Mouse (Mus musculus): ENCODE data around the gene Olfr380. TPM values are rescaled to one million over a fixed set of nuclear protein-coding genes. Genes with fewer than 3 reads are reported as not detected.

Olfr380 gene
- polyA plus RNA-seq (2015; fragmentation: Nextera tagmentation; extraction: Ambion mirVana), result not detected in 2 replicates

GRCm38 (mm10) chr11:73457408-73457807 is at the start of gene Olfr380:
Olfr380 (minus strand) TSS chr11:73457508.
- H3K9ac ChIP-seq (replicated peaks), result no peak within 1 kb of the TSS
- no peak for ATAC-seq
- 90% methylated on average over 1 of the region's 1 CpGs for WGBS
- no peak within 1 kb of the TSS for H3K4me2 ChIP-seq (replicated peaks)
- no peaks in the 10 kb centered on the region for H3K27me3 ChIP-seq
- no peak within 1 kb of the TSS for H3K27ac ChIP-seq
- H3K4me3 ChIP-seq (replicated peaks), result no peak within 1 kb of the TSS
- no peaks in the 10 kb centered on the region for H3K4me1 ChIP-seq (replicated peaks)
- H3K9me3 ChIP-seq, result 0 out of 2 replicates have a peak, but pooled peaks cover 8% of the 10 kb centered on the region
- no peaks in the 10 kb centered on the region for H3K36me3 ChIP-seq

- Histone ChIP-seq H3K4me3 (replicated peaks) (no peak within 1 kb of the TSS), H3K27me3 (no peaks in the 10 kb centered on the region), H3K9ac (replicated peaks) (no peak within 1 kb of the TSS), H3K4me1 (replicated peaks) (no peaks in the 10 kb centered on the region), H3K4me2 (replicated peaks) (no peak within 1 kb of the TSS), H3K9me3 (no peaks in the 10 kb centered on the region), H3K27ac (no peak within 1 kb of the TSS), H3K36me3 (no peaks in the 10 kb centered on the region)
- ATAC-seq, result no peak
Measured at GRCm38 (mm10) chr11:73491503-73491902, 34.2 kb upstream of the Olfr380 start, which contains the start of gene Olfr381. Olfr381 (minus strand) TSS chr11:73491603.

- Histone ChIP-seq H3K9ac (replicated peaks) (no peak within 1 kb of the TSS), H3K36me3 (no peaks in the 10 kb centered on the region), H3K27me3 (no peaks in the 10 kb centered on the region), H3K4me2 (replicated peaks) (no peak within 1 kb of the TSS), H3K27ac (no peak within 1 kb of the TSS), H3K9me3 (peaks cover 9% of the 10 kb centered on the region), H3K4me1 (replicated peaks) (no peaks in the 10 kb centered on the region), H3K4me3 (replicated peaks) (no peak within 1 kb of the TSS)
- ATAC-seq, result no peak
- WGBS, result 81% methylated on average over 1 of the region's 1 CpGs
Measured at GRCm38 (mm10) chr11:73428377-73428776, 28.9 kb downstream of the Olfr380 start, which contains the start of gene Olfr378. Olfr378 (minus strand) TSS chr11:73428477.

Other genes starting within 250 kb of the Olfr380 start
- 0.18 and 0.22 TPM in 2 replicates for gene Trpv1, start 223.2 kb downstream of the Olfr380 start, polyA plus RNA-seq (2015; fragmentation: Nextera tagmentation; extraction: Ambion mirVana)
- not detected in 2 replicates for gene Trpv3, start 190.1 kb downstream of the Olfr380 start, polyA plus RNA-seq (2015; fragmentation: Nextera tagmentation; extraction: Ambion mirVana)
- gene Aspa, start 127.9 kb downstream of the Olfr380 start, polyA plus RNA-seq (2015; fragmentation: Nextera tagmentation; extraction: Ambion mirVana), result 0.36 and 0.40 TPM in 2 replicates
- not detected in 2 replicates for gene Gm49340, start 127.8 kb downstream of the Olfr380 start, polyA plus RNA-seq (2015; fragmentation: Nextera tagmentation; extraction: Ambion mirVana)
- gene Spata22, start 127.8 kb downstream of the Olfr380 start, polyA plus RNA-seq (2015; fragmentation: Nextera tagmentation; extraction: Ambion mirVana), result not detected in 2 replicates
- gene Olfr20, start 106.7 kb downstream of the Olfr380 start, polyA plus RNA-seq (2015; fragmentation: Nextera tagmentation; extraction: Ambion mirVana), result not detected in 2 replicates
- not detected in 2 replicates for gene Olfr376, start 86.3 kb downstream of the Olfr380 start, polyA plus RNA-seq (2015; fragmentation: Nextera tagmentation; extraction: Ambion mirVana)
- gene Olfr1, start 57.9 kb downstream of the Olfr380 start, polyA plus RNA-seq (2015; fragmentation: Nextera tagmentation; extraction: Ambion mirVana), result not detected in 2 replicates
- not detected in 2 replicates for gene Olfr378, start 29.0 kb downstream of the Olfr380 start, polyA plus RNA-seq (2015; fragmentation: Nextera tagmentation; extraction: Ambion mirVana)
- gene Olfr381, start 34.1 kb upstream of the Olfr380 start, polyA plus RNA-seq (2015; fragmentation: Nextera tagmentation; extraction: Ambion mirVana), result not detected in 2 replicates
- gene Olfr382, start 59.7 kb upstream of the Olfr380 start, polyA plus RNA-seq (2015; fragmentation: Nextera tagmentation; extraction: Ambion mirVana), result not detected in 2 replicates
- not detected in 2 replicates for gene Olfr385, start 135.5 kb upstream of the Olfr380 start, polyA plus RNA-seq (2015; fragmentation: Nextera tagmentation; extraction: Ambion mirVana)
- gene Olfr384, start 141.1 kb upstream of the Olfr380 start, polyA plus RNA-seq (2015; fragmentation: Nextera tagmentation; extraction: Ambion mirVana), result not detected in 2 replicates
- gene Zfp735, start 231.3 kb upstream of the Olfr380 start, polyA plus RNA-seq (2015; fragmentation: Nextera tagmentation; extraction: Ambion mirVana), result not detected in 2 replicates

Data from midbrain, embryonic 13.5 days (tissue).